Mouse (Mus musculus) lung, postnatal 0 days (tissue): Measurements from ENCODE around the gene Wnt8b. TPM values are rescaled to one million over a fixed set of nuclear protein-coding genes. Genes with fewer than 3 reads are reported as not detected.

Experiments used
- ATAC-seq: fragments of 200-750 bp; cut with Nextera tagmentation; 2 replicates; pipeline ENCODE4 v1.8.0; 2017; ENCODE audit warnings: moderate library complexity
- DNase-seq: peaks from one replicate; pipeline ENCODE4 v3.0.0-alpha.2; 2016; ENCODE audit warnings: low spot score
- H3K27ac ChIP-seq: fragments of 300-500 bp; sonication (generic); 2 replicates; pipeline ENCODE4 v1.5.1; 2014; ENCODE audit warnings: antibody characterized with exemption, mild to moderate bottlenecking, low read length, mixed read lengths
- H3K27me3 ChIP-seq: fragments of 300-500 bp; sonication (generic); replicated peaks from 2 replicates; pipeline ENCODE4 v1.6.1; 2014; ENCODE audit warnings: low read length, mixed read lengths; ENCODE audit not compliant: insufficient read depth
- H3K36me3 ChIP-seq: fragments of 300-500 bp; sonication (generic); 2 replicates; pipeline ENCODE4 v1.6.1; 2014; ENCODE audit warnings: low read length, mixed read lengths; ENCODE audit not compliant: insufficient read depth
- H3K4me1 ChIP-seq: fragments of 300-500 bp; sonication (generic); 2 replicates; pipeline ENCODE4 v1.6.1; 2014; ENCODE audit warnings: antibody characterized with exemption, low read depth, low read length, mixed read lengths; ENCODE audit not compliant: insufficient read depth
- H3K4me2 ChIP-seq: fragments of 300-500 bp; sonication (generic); replicated peaks from 2 replicates; pipeline ENCODE4 v1.6.1; 2014; ENCODE audit warnings: low read depth, mild to moderate bottlenecking, low read length, moderate library complexity, mixed read lengths
- H3K4me3 ChIP-seq: fragments of 300-500 bp; sonication (generic); 2 replicates; pipeline ENCODE4 v1.5.1; 2014; ENCODE audit warnings: low read depth, low read length
- H3K9ac ChIP-seq: fragments of 300-500 bp; sonication (generic); replicated peaks from 2 replicates; pipeline ENCODE4 v1.6.1; 2014; ENCODE audit warnings: low read depth, mild to moderate bottlenecking
- H3K9me3 ChIP-seq: fragments of 300-500 bp; sonication (generic); 2 replicates; pipeline ENCODE4 v1.6.1; 2016; ENCODE audit warnings: low read length, mixed read lengths
- CTCF ChIP-seq: IDR thresholded peaks from 2 replicates; pipeline ENCODE4 v1.5.1; 2016; ENCODE audit warnings: antibody characterized with exemption, mild to moderate bottlenecking
- EP300 ChIP-seq: IDR thresholded peaks from 2 replicates; pipeline ENCODE4 v1.6.1; 2016; ENCODE audit warnings: antibody characterized with exemption, mild to moderate bottlenecking, control low read depth
- WGBS: fragments of 180-500 bp; shearing (Covaris S2); extraction: QIAGEN DNeasy Blood & Tissue Kit; methylation state at CpG from one replicate; pipeline ENCODE4 v1.1.7; 2014; 5-methylcytosine and 5-hydroxymethylcytosine counted together
- polyA plus RNA-seq: library from polyadenylated mRNA; unstranded; fragments of >200 nt; fragmentation: Nextera tagmentation; extraction: Ambion mirVana; gene quantifications from 2 replicates; pipeline ENCODE4 v1.2.1, GENCODE M21; 2015

Wnt8b gene
- polyA plus RNA-seq, 1 experiment from 2014 or later = not detected

DNA sequence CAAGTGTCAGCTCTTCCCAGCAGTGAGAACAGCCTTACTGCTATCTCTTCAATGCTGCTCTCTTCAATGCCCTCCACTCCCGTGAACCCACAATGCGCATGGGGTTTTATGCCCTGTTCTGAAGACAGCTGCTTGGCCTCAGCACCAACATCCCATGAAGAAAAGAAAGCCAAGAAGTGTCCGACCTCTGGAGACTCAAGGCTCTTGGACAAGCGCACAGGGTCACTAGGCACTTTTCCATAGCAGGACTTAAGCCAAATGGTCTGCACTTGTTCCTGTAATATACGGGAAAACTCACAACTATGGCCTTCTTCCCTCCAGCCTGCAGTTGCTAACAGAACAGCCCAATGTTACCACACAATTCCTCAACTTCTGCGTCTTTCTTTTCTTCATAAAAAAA is 18.0 kb upstream of the Wnt8b start:
- no peaks in the 10 kb centered on the region for H3K4me1 ChIP-seq
- H3K9ac ChIP-seq = no peak overlapping the region
- H3K27ac ChIP-seq = no peak overlapping the region
- no peaks in the 10 kb centered on the region for H3K27me3 ChIP-seq
- no peak overlapping the region for H3K4me3 ChIP-seq
- H3K4me2 ChIP-seq = no peak overlapping the region
- TF ChIP-seq EP300 = no peak
- no peak for TF ChIP-seq CTCF
- no peak for ATAC-seq
- no peaks in the 10 kb centered on the region for H3K36me3 ChIP-seq
- H3K9me3 ChIP-seq = no peaks in the 10 kb centered on the region
- no peak for DNase-seq
- 73% methylated on average over 6 of the region's 6 CpGs for WGBS

DNA sequence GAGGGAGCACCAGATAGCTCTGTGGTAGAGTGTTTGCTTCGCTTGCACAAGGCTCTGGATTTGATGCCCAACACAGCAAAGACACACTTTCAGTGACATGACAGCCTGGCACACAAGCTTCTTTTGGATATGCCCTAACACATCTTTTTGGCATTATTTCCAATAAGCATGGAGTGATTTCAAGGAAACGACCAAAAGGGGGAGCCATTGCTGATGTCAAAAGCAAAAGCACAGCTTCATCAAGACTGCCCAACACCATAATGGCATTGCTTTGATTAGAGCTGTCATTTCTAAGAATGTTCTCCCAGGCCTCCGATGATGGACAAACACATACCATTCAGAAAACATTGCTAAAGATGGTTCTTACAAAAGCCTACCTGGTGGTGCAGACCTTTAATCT is 16.7 kb upstream of the Wnt8b start:
- ATAC-seq (no peak), DNase-seq (peak; percentile 14)
- Histone ChIP-seq H3K4me3 (no peak overlapping the region), H3K9ac (no peak overlapping the region), H3K27ac (no peak overlapping the region), H3K36me3 (no peaks in the 10 kb centered on the region), H3K4me1 (no peaks in the 10 kb centered on the region), H3K4me2 (no peak overlapping the region), H3K9me3 (no peaks in the 10 kb centered on the region), H3K27me3 (no peaks in the 10 kb centered on the region)
- TF ChIP-seq CTCF = peak; percentile 51
- TF ChIP-seq EP300 = no peak
- WGBS = 49% methylated on average over 3 of the region's 3 CpGs

DNA sequence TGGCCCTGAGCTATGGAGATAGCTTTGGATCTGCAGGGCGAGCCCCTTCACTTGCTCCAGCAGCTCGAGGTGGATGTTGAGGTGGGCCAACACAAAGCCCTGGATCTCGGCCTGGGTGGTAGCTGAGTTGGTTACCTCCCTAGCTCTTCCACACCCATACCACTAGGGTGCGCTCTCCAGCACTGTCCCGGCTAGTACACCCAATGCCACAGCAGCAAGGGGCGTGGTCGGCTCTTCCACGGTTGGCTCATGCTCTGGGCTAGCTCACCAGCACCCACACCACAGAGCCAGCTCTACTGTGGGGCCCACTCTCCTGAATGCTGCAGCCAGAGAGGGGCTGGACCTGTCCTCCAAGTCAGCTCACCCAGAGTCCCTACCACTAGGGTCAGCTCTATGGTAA is 6.0 kb upstream of the Wnt8b start:
- Histone ChIP-seq H3K4me3 (no peak overlapping the region), H3K27me3 (no peaks in the 10 kb centered on the region), H3K4me2 (no peak overlapping the region), H3K9me3 (no peaks in the 10 kb centered on the region), H3K4me1 (no peaks in the 10 kb centered on the region), H3K27ac (no peak overlapping the region), H3K9ac (no peak overlapping the region), H3K36me3 (no peaks in the 10 kb centered on the region)
- ATAC-seq = peak; percentile 52
- no peak for TF ChIP-seq EP300
- TF ChIP-seq CTCF = peak; percentile 78
- WGBS = 12% methylated on average over 8 of the region's 8 CpGs
- peak; percentile 70 for DNase-seq

DNA sequence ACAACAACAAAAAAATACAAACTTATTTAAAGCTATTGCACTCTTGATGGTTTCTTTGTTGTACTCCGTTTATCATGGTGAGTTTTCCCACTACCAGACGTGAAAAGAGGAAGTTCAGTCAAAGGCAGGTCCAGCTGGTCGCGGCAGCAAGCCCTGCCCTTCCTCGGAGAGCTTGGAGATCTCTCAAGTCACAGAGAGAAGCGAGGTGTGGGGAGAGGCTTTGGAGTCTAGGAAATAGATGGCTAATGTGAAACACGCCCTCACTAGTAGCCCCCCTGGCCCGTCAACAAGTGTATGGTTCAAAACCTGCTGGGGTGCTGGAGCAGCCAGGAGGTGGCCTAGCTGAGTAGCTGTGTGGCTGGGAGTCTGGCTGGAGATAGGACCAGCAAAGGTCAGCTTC is 3.2 kb downstream of the Wnt8b start:
- 51% methylated on average over 8 of the region's 8 CpGs for WGBS
- DNase-seq = no peak
- no peak for ATAC-seq
- Histone ChIP-seq H3K36me3 (no peaks in the 10 kb centered on the region), H3K9me3 (no peaks in the 10 kb centered on the region), H3K27ac (no peak overlapping the region), H3K9ac (no peak overlapping the region), H3K4me3 (no peak overlapping the region), H3K4me1 (no peaks in the 10 kb centered on the region), H3K4me2 (no peak overlapping the region), H3K27me3 (0 out of 2 replicates have a peak, but pooled peaks cover 2% of the 10 kb centered on the region)
- TF ChIP-seq CTCF = no peak
- TF ChIP-seq EP300 = no peak

DNA sequence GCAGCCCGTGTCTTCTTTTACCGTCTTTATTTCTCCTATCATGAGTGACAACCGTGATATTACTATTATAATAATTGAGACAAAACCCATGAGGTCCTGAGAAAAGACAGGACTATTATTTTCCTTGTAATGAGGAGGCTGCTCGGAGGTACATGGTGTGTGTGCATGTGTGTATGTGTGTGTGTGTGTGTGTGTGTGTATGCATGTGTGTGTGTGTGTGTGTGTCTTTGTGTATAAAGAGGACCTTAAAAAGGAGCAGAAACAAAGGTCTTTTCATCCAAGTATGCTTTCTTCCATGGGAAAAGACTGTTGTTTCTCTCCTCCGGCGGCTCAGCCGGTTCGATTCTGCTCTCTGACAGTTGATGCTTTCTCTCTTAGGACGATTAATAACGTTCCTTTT is 3.7 kb downstream of the Wnt8b start:
- TF ChIP-seq EP300 (no peak), CTCF (no peak)
- 78% methylated on average over 10 of the region's 10 CpGs for WGBS
- H3K27ac ChIP-seq = no peak overlapping the region
- H3K9me3 ChIP-seq = no peaks in the 10 kb centered on the region
- H3K4me1 ChIP-seq = no peaks in the 10 kb centered on the region
- no peaks in the 10 kb centered on the region for H3K36me3 ChIP-seq
- ATAC-seq = no peak
- DNase-seq = no peak
- no peak overlapping the region for H3K9ac ChIP-seq
- 0 out of 2 replicates have a peak, but pooled peaks cover 2% of the 10 kb centered on the region for H3K27me3 ChIP-seq
- no peak overlapping the region for H3K4me2 ChIP-seq
- no peak overlapping the region for H3K4me3 ChIP-seq

DNA sequence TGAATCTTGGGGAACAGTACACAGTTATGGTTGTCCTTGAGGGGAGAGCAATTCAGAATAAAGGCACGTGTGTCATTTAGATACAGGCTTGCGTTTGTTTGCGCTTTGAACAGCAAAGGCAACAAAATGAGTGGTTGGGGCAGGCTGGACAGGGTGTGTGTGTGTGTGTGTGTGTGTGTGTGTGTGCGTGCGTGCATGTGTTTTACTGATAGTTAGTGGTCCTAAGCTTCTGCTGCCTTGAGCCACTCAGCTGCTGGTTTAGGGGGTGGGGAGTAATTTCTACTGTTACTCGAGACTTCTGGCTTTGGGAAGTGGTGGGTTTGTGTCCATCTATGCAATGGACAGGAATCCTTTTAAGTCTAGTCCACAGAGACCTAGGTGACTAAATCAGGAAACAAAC is 5.7 kb downstream of the Wnt8b start:
- H3K36me3 ChIP-seq = no peaks in the 10 kb centered on the region
- no peaks in the 10 kb centered on the region for H3K4me1 ChIP-seq
- DNase-seq (no peak), ATAC-seq (no peak)
- no peaks in the 10 kb centered on the region for H3K9me3 ChIP-seq
- TF ChIP-seq EP300 (no peak), CTCF (no peak)
- no peak overlapping the region for H3K27ac ChIP-seq
- 0 out of 2 replicates have a peak, but pooled peaks cover 2% of the 10 kb centered on the region for H3K27me3 ChIP-seq
- no peak overlapping the region for H3K9ac ChIP-seq
- no peak overlapping the region for H3K4me3 ChIP-seq
- WGBS = 49% methylated on average over 6 of the region's 6 CpGs
- no peak overlapping the region for H3K4me2 ChIP-seq

DNA sequence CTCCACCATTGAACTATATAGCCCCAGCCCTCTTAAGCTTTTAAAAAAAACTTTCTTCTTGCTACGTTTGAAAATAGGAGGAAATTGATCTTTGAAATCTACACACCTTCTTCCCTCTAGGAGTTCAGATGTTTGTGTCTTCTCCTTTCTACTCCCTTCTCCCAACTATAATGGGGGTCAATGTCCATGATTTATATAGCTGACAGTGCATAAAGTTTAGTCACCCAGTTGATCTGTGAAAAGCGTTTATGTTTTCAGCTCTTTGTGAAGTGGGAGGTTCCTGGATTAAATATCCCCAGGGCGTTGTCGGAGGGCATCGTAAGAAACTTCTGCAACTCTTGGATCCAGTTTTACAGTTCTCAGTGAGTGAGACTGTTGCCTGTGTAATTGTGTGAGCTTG is 7.0 kb downstream of the Wnt8b start:
- Histone ChIP-seq H3K4me2 (no peak overlapping the region), H3K36me3 (no peaks in the 10 kb centered on the region), H3K9me3 (no peaks in the 10 kb centered on the region), H3K4me1 (no peaks in the 10 kb centered on the region), H3K27ac (no peak overlapping the region), H3K27me3 (0 out of 2 replicates have a peak, but pooled peaks cover 2% of the 10 kb centered on the region), H3K9ac (no peak overlapping the region), H3K4me3 (no peak overlapping the region)
- 54% methylated on average over 5 of the region's 5 CpGs for WGBS
- TF ChIP-seq CTCF = no peak
- no peak for TF ChIP-seq EP300
- ATAC-seq = no peak
- DNase-seq = no peak
